Mouse (Mus musculus) olfactory bulb, adult 2 months (tissue): ENCODE data around the gene Gm45208.

Experiments
- CTCF ChIP-seq: fragments of 200-500 bp; IDR thresholded peaks from 2 replicates; pipeline ENCODE4 v1.5.1; 2012; ENCODE audit warnings: low read depth, mild to moderate bottlenecking, low read length, moderate library complexity; ENCODE audit not compliant: insufficient read depth
- POLR2A ChIP-seq: fragments of 200-500 bp; IDR thresholded peaks from 2 replicates; pipeline ENCODE4 v1.6.1; 2012; ENCODE audit warnings: mild to moderate bottlenecking, low read depth, low read length, moderate library complexity; ENCODE audit not compliant: insufficient read depth

DNA sequence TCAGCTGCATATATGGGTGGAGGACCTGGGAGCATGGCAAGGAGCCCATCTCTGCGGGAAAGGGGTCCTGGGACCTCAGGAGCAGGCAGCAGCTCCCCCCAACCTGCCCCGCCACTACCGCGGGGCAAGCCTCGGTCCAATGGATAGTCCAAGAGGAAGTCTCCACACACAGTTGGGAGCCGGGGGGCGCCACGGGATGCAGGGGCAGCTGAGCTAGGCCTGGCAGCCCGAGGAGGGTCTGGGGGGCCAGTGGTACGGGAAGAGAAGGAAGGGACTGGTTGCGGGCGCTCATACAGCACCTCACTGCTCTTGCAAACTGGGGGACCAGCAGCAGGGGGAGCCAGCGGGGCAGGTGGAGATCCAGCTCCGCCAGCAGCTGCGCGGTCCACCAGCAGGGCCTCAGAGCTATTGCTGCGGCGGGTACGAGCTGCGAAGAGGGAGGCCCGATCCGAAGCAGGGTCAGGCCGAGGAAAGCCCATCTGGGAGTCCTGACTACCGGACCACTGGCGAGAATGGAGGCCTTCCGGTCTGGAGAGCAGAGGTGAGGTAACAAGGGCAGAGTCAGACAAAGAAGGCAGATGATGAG lies 11.6 kb downstream of the Gm45208 start:
- peak; percentile 47; the same call in 1 of the 2 replicates for TF ChIP-seq CTCF
- TF ChIP-seq POLR2A, result no peak
